Mouse (Mus musculus): ENCODE measurements around the gene Slc2a6.

- TF ChIP-seq EP300 (IDR thresholded peaks at IDR 0.05; ENCODE audit: low read depth): no peak
- TF ChIP-seq CTCF (IDR thresholded peaks at IDR 0.05; ENCODE audit: low read depth): no peak
These were observed 39.3 kb upstream of the Slc2a6 start for GRCm38 (mm10) chr2:27067124-27067523.

Data from liver, postnatal 0 days (tissue).